Mouse (Mus musculus) cerebellum, adult 18-20 months (tissue): ENCODE measurements around the gene Khk.

Experiments used
- DNase-seq, 2 experiments: peaks; one replicate each; pipeline ENCODE4 v3.0.0; 2021

Gene Khk

GRCm38 (mm10) chr5:30914101-30914635, 7.1 kb upstream of the Khk start:
- no peak for DNase-seq

GRCm38 (mm10) chr5:30914849-30915248, 6.4 kb upstream of the Khk start:
- DNase-seq = no peak

- DNase-seq = no peak
Measured at GRCm38 (mm10) chr5:30915456-30915855, 5.8 kb upstream of the Khk start.

DNA sequence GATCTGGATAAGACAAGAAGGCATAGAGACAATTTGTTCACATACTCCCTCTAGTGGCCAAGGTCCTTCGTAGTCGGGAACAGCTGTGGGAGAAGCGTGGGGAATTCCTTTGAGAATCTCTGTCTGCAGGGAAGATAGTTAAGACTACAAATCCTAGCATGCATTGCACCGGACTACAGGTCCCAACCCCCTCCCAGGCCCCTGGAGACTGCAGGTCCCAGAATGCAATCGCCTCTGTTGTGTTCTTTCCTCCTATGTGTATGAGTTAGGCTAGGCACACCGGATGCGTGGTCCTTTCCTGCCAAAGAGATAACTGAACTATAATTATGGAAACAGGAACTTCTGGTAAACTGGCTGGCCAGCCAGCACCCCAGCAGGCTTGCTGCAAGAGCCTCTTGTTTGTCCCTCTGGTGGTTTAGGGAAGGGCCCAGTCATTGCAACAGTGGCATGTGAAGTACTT, 5.2 kb upstream of the Khk start:
- DNase-seq = peak; percentile 80 to 88

GRCm38 (mm10) chr5:30916841-30917240, 4.4 kb upstream of the Khk start:
- DNase-seq = no peak

DNA sequence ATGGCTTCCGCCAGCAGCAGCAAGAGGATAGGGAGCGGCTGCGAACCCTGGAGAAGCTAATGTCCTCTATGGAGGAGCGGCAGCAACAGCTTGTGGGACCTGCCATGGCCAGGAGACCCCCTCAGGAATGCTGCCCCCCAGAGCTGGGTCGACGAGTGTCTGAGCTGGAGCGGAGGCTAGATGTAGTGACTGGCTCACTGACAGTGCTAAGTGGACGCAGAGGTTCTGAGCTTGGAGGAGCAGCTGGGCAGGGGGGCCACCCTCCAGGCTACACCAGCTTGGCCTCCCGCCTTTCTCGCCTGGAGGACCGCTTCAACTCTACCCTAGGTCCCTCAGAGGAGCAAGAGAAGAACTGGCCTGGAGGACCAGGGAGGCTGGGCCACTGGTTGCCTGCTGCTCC, 3.9 kb upstream of the Khk start:
- DNase-seq = no peak

- DNase-seq = no peak
Measured at GRCm38 (mm10) chr5:30917891-30918670, 3.1 kb upstream of the Khk start.

- no peak for DNase-seq
Measured at GRCm38 (mm10) chr5:30918691-30919090, 2.5 kb upstream of the Khk start.

DNA sequence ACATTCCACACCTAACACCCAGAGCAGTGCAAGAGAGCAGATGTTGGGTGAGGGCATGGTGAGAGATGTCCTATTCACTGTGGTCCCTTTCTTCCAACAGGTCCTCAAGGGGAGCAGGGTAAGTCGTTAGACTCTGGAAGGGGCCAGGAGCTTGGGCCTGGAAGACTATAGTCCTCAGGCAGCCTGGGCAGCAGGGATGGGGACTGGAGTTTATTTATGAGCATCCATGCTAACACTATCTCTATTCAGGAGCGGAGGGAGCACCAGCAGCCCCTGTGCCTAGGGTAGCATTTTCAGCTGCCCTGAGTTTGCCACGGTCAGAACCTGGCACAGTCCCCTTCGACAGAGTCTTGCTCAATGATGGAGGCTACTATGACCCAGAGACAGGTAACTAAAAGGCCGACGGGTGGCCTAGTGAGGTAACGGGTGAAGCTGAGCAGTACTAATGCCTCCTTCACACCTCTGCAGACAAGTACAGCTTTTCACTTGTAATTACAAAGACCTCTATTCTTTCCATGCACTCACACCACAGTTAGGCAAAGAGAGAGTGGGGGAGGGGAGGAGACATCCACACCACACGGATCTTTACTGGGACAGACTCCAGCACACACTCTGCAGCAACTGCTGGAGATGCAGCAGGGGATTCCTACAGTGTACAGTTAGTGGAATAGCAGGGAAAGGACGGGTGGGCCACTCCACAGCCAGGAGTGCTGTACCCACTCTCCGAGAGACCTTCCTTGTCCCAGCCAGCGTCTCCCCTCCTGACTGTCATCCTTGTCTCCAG, 1.2 kb upstream of the Khk start:
- DNase-seq = no peak

GRCm38 (mm10) chr5:30920621-30921020, 610 bp upstream of the Khk start:
- no peak for DNase-seq

DNA sequence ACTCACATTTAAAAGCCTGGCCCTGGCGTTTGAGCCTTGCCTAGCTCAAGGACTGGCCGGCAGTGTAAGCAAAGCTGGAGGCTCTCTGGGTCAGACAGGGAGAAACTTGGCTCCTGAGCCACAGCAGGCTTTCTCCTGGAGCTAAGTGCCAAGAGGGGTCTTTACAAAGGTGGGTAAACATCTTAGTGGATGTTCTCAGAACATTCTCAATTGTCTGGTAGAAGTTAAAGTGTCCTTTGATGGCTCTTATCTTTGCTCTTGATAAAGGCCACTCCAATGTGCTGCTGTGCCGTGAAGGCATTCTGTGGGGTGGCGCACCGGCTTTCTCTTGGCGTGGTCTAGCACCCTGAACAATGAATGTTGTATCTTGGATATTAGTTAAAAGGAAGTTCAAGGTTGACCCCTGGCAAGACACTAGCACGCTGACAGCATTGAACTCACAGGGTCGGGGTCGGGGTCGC, 1.4 kb downstream of the Khk start:
- DNase-seq = no peak

- DNase-seq = no peak
Measured at GRCm38 (mm10) chr5:30923119-30923518, 1.9 kb downstream of the Khk start.

GRCm38 (mm10) chr5:30924614-30925013, 3.4 kb downstream of the Khk start:
- no peak for DNase-seq

DNA sequence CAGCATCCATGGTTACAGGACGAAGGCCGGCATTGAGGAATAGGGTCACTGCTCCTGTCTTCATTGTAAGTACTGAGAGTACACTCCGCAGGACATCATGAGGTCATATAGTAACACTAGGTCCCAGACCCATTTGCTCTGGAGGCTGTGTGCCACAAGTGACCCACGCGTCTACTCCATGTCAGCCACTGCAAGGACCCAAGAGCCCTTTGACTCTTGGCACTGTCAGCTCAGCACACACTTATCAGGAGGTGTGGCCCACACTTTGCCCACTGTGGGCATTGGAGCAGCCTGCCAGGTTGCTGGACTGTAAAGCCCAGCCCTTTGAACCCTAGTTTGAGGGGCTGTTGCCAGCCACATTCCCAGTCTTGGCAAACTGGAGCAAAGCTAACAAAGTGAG, 4.0 kb downstream of the Khk start:
- no peak for DNase-seq

- DNase-seq = no peak
Measured at GRCm38 (mm10) chr5:30926073-30926472, 4.8 kb downstream of the Khk start.

GRCm38 (mm10) chr5:30927945-30928529, 6.8 kb downstream of the Khk start:
- DNase-seq = peak; percentile 35 to 59

- DNase-seq = peak; percentile 84 to 85
Measured at GRCm38 (mm10) chr5:30930121-30930520, 8.9 kb downstream of the Khk start.

DNA sequence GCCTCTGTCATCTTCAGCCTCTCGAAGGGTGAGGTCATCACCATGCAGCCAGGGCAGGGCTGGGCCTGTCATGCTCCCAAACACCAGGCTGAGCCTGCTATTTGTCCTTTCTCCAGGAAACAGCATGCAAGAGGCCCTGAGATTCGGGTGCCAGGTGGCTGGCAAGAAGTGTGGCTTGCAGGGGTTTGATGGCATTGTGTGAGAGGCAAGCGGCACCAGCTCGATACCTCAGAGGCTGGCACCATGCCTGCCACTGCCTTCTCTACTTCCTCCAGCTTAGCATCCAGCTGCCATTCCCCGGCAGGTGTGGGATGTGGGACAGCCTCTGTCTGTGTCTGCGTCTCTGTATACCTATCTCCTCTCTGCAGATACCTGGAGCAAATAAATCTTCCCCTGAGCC, 9.6 kb downstream of the Khk start:
- no peak for DNase-seq

GRCm38 (mm10) chr5:30931378-30931777, 10.1 kb downstream of the Khk start:
- DNase-seq = no peak

DNA sequence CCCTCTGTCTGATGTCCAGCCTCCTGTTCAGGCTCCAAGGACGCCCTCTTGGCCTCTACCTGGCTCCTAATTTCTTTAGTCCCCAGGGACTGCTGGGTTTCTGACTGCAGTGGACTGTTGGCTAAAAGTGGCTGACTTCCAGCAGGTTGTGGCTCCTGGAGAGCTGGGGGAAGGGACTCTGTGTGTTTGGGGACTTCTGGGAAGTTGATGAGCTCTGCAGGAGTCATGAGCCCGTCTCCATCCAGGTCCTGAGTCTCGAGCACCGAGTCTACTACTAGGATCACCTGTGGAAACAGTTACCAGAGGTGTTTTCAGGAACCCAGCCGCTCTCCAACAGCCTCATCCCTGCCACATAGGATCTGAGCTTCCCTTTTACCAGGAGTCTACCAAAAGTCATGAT, 12.5 kb downstream of the Khk start:
- no peak for DNase-seq

- no peak for DNase-seq
Measured at GRCm38 (mm10) chr5:30934725-30935461, 13.7 kb downstream of the Khk start.

- no peak for DNase-seq
Measured at GRCm38 (mm10) chr5:30943004-30943403, 21.8 kb downstream of the Khk start.

DNA sequence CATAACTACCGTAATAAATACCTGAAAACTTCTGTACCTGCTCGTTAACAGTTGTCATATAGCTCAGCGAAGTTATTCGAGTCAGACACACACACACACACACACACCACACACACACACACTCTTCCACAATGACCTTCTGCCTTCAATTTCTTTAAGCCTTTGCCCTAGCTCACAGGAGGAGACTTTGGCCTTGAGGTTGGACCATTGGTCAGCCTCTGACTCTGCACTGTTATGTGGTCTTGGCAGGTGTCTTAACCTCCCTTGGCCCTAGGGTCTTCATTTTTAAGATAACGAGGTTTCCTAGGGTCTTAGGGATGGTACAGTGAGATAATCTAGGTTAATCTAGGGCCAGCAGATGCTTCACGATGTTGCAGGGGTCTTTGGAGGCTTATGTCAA, 23.1 kb downstream of the Khk start:
- DNase-seq = no peak
